Mouse (Mus musculus): ENCODE data around the gene Gabrb1.
A peak's percentile ranks its signal among the peaks of the same experiment; 100 is the strongest.

The Gabrb1 gene

DNA sequence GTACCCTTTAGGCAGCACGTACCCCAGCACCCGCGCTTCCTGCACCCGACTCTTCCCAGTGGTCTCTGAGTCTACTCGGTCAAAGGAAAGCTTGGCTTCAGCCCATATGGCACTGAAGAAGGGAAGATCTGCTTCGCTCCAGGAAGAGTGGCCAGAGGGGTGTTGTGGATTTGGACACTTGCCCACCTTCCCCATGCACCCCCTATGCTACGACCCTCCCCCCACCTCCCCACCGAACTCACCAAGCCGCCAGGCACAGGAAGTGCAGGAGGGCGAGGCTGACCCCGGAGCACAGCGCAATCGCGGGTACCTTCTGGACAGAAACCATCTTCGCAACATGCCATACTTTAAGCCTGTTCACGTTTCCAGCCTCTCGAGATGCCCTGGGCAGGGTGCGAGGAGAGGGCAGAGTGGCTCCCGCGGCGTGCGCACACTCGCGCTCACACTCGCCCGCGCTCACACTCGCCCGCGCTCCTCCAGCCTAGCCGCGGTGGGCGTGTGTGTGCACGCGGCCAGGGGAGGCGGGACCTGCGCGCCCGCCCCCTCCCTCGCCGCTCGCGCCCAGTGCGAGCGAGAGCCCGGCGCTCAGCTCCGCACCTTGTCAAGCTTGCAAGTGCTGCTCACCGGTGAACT lies at the start of gene Gabrb1:
TSS of gene Gabrb1 (plus strand) at position 632 of the 633 bp plus-strand sequence.
- DNase-seq (ENCODE audit: low spot score in 2 of 2): peak; percentile 20 to 37

- no peak for DNase-seq (ENCODE audit: low spot score in 2 of 2)
These were observed 49.2 kb upstream of the Gabrb1 start for GRCm38 (mm10) chr5:71608735-71609134.

GRCm38 (mm10) chr5:71614311-71614710 lies 43.6 kb upstream of the Gabrb1 start:
- no peak for DNase-seq (ENCODE audit: low spot score in 2 of 2)

GRCm38 (mm10) chr5:71616734-71617133 lies 41.2 kb upstream of the Gabrb1 start:
- no peak for DNase-seq (ENCODE audit: low spot score in 2 of 2)

- DNase-seq (ENCODE audit: low spot score in 2 of 2): no peak
These were observed 30.1 kb upstream of the Gabrb1 start for GRCm38 (mm10) chr5:71627820-71628219.

DNA sequence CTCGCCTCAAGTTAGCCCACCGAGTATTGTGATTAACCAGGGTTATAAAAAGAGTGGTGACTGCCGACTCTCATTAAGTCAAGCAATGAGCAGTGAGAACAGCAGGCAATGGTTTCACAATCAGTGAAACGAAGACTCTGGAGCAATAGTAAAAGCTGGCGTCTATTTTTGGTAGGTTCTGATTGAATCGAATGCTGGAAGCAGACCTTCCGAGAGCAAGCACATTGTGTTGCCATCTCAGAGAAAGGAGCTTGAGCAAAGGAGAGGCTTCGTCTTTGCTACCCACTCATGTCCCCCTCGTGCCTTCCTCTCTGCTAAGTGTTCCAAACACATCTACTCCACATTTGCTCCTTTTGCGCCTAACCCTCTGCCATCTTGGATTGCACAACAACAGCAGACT lies 18.1 kb upstream of the Gabrb1 start:
- DNase-seq (ENCODE audit: low spot score in 2 of 2): no peak

DNA sequence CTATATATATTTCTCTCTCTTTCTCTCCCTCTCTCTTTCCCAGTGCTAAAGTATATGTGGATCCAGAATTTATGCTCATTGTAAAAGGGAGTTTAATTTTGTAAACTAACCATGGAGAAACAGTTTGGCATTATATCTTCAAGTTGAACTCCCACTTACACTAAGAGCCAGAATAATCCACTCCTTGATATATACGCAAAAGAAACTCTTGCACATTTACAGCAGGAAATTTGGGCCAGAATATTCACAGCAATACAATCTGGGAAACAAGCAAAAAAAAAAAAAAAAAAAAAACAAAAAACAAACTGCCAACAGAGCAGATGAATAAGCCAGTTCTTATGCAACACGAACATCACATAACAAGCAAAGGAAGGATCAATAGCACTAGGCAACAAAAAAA lies 9.8 kb upstream of the Gabrb1 start:
- DNase-seq (ENCODE audit: low spot score in 2 of 2): no peak

DNA sequence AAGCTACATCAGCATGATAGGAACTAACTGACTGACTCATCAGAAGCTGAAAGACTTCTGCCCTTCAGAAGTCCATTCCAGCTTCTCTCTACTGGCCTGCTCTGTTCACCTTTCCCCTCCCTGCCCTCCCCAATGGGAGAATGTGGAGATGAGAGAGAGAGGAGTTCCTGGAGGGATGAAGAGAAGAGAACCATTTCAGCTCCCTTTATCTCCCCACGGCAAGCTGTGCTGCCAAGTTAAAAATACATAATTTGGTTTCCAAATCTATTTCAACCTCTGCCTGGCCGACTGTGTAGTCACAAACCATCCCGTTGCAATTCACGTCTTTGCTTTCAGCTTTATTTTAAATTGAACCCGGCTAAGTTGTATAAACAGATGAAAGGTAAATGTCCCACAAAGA lies 3.9 kb upstream of the Gabrb1 start:
- DNase-seq (ENCODE audit: low spot score in 2 of 2): no peak

DNA sequence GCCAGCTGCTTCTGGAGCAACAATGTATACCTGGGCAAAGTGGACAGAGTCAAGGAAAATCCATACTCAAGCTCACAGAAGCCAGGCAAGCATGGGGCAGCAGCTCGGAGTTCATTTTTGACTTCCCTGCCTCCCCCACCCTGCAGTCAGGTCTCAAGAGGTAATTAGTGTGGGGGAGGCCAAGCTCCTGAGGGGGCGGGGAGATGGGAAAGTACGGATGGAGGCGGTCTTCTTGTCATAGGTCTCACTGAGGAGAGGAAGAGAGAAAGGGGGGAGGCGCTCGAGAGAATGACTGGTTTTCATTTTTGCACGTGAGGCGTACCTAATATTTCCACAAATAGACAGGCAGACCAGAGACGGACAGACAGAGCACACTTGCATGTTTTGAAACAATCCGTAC lies 1.1 kb upstream of the Gabrb1 start:
- peak; percentile 26 to 47 for DNase-seq (ENCODE audit: low spot score in 2 of 2)

GRCm38 (mm10) chr5:71658115-71658497 lies 193 bp downstream of the Gabrb1 start, which contains the start of gene Gabra4:
TSS of gene Gabra4 (minus strand) at chr5:71658308.
- DNase-seq (ENCODE audit: low spot score in 2 of 2): no peak

DNA sequence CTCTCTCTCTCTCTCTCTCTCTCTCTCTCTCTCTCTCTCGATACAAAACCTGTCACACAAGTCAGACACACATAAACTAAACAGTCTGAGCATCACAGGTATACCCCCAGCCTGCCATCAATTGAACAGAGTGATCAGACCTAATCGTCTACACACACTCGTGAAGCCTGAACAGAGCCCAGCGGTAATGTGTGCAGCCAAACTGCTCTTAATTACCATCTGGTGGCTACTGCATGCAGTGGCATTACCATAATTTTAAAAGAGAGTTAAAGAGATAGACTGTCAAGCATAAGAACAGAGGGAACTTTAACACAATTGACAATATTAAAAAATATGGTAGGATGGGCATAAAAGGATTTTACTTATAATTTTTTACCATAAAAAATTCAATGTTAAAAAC lies 7.7 kb downstream of the Gabrb1 start:
- DNase-seq (ENCODE audit: low spot score in 2 of 2): no peak

GRCm38 (mm10) chr5:71699696-71700467 lies 42.0 kb downstream of the Gabrb1 start:
- DNase-seq (ENCODE audit: low spot score in 2 of 2): peak; percentile 37 to 68

DNA sequence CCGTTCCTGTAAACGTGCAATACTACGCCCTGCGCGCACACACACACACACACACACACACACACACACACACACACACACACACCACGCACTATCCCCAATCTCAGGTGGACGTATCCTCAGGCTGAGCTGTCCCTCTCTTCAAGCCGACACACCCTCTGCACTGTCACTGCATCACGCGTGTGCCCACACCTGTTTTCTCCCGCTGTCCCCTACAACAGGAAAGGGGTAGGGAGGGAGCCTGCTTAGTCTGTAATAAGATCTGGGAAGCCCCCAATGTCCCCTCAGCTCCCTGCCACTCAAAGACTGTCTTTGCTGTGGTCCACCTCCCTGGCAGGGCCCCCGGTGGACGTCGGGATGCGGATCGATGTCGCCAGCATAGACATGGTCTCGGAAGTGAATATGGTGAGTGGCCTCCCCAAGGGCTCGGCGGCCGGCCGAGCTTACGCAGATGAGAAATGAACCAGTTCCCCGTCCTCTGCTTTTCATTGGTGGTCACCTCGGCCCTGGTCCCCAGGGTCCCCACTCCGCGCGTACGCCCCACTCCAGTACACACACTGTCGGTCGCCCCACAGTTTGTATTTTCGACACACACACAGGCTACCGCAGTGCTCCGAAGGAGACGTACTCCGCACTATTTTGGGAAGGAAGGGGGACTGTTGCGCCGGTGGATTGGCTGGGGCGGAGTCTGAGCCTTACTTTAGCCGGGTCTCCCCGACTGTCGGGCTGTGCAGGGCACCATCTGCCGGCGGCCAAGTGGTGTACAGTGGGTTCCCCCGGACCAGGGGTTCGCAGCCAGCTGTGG lies 42.8 kb downstream of the Gabrb1 start:
- DNase-seq (ENCODE audit: low spot score in 2 of 2): peak; percentile 52 to 71

GRCm38 (mm10) chr5:71701273-71701614 lies 43.3 kb downstream of the Gabrb1 start:
- no peak for DNase-seq (ENCODE audit: low spot score in 2 of 2)

- no peak for DNase-seq (ENCODE audit: low spot score in 2 of 2)
These were observed 75.2 kb downstream of the Gabrb1 start for GRCm38 (mm10) chr5:71732931-71733792.

DNA sequence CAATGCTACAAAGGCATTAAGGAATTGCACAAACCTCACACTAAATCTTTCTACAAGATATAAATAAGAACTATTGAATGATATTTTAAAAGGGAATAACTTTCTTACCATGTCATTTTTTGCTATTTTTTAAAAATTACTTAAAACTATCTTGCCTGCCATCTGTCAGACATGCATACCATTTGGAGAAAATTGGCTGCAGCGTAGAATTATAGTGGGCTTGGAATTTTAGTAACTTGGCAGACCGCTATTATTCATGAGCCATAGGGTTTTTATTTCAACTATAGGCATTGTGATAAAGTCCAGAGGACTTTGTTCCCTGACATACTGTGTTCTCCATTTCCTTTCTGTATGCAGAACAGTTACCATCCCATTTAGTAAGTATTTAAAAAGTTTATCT lies 89.5 kb downstream of the Gabrb1 start:
- DNase-seq (ENCODE audit: low spot score in 2 of 2): no peak

- no peak for DNase-seq (ENCODE audit: low spot score in 2 of 2)
These were observed 96.1 kb downstream of the Gabrb1 start for GRCm38 (mm10) chr5:71753966-71754365.

DNA sequence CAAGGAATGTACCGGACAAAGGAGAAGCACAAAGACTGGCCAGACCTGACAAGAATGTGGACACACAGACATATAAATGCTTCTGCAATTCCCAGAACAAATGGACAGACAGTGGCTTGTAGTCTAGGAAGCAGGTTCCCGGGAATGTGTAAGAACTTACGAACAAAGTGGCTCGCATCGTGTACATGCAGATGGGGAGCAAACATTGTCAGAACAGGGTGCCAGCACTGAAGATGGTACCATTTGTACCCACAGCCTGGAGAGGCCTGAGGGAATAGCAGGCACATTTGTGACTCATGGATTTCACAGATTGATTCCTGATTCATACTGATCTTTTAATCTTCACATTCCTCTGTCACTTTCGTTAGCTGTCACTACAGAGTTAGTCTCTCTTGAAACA lies 103.2 kb downstream of the Gabrb1 start:
- DNase-seq (ENCODE audit: low spot score in 2 of 2): no peak

DNA sequence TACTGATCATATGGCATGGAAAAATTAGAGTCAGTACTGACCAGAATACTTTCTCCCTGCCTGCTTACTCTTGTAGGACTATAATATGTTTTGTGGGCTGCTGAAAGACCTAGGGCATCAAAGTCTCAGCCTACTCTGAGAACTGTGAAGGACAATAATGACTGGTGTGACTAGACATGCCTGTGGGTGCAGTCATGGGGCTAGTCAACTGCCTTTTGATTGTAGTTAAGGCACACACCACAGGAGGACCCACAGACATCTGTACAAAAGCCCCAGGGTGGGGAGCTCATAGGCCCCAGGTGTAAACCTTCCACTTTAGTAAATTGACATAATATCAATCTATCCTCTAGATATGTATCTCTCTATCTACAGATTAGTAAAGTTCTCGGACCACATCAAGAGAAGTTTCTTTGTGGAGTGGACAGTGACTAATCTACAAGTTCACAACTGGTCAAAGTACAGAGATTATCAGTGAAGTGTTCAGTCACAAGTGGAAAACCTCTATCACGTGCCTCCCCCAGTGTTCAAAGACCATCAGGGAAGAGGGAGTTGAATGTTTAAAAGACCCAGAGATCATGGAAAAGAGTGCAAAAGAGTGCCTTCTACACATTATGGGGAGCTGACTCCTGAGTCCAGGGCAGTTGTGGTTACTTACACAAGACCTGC lies 123.7 kb downstream of the Gabrb1 start:
- DNase-seq (ENCODE audit: low spot score in 2 of 2): no peak

DNA sequence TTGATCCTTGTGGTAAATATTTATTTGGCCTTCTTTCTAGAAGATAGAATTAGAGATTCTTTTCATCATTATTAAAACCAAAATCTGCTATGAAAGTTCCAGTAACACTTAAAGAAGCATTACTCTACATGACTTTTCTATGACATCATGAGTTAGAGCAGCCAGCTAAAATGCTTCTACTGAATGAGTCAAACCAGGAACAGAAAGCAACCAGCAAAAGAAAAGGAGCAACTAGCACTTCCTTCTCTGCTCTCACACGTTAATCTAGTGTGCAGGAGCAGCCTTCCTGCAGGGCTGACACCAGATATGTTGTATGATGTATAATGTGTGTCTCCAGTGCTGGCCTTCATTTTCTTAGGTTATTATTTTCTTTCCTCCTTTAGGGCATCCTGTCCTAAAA lies 164.9 kb downstream of the Gabrb1 start:
- no peak for DNase-seq (ENCODE audit: low spot score in 2 of 2)

GRCm38 (mm10) chr5:71828342-71828741 lies 170.4 kb downstream of the Gabrb1 start:
- DNase-seq (ENCODE audit: low spot score in 2 of 2): no peak
